Comparison of ENCODE assay signal across 9 mouse cellular contexts in the genomic region with DNA sequence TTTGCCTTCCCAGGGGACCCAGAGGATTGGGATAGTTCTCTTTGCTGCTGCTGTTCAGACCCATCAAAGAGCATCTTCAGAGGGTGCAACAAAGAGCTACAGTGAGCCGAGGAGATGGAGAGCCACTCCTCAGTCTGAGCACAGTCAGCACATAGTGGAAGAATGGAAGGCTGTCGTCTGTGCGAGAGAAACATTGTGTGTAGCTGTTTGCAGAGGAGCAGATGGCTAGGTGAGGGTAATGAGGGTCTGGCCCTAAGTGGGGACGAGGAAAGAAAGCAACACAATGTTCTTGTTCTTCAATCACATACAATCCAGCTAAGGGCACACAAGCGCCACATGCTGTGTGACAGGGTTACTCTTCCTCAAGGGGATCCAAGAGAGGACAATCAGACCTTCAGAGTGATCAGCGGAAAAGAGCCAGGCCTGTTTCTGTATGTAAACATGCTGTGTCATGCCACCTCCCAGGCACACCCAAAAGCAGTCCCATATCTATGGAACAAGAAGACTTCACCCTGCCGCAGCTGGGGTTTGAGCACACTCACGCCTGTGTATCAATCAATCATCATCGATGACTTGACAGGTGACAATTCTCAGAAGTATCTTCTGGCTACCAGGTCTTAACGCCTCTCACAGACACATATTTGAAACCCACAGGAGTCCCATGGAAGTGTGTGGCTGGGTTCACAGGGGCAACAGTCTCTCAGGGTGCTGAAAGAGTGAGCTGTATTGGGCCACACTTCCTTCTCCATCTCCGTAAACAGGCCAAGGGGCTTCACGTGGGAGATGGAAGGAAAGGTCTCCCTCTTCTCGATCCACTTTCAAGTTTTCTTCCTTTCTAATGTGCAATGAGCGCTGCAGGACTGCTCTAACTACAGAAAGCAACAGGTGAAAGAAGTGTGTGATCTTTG. TPM values are rescaled to one million over a fixed set of nuclear protein-coding genes. Genes with fewer than 3 reads are reported as not detected.
DNase-seq lines count a peak whose midpoint lies in the region; ATAC-seq and TF ChIP-seq lines count a peak whose summit lies in the region.
"Had no signal": no experiment of that assay in that cellular context is flagged by ENCODE, and none has a peak within 500 bp of the region (broad histone marks: within the 10 kb centered on the region; RNA-seq: fewer than 3 reads in every experiment).

No protein-coding gene starts in this region.

- H3K27ac ChIP-seq in heart, embryonic 16.5 days (ENCODE audit: low read length) = peak overlapping the region; percentile 33; the same call in 1 of the 2 replicates
- H3K27ac ChIP-seq in thymus, adult 2 months (ENCODE audit: control insufficient read depth, insufficient read depth, low read length) = peak overlapping the region; percentile 71
- H3K27ac ChIP-seq in liver, embryonic 11.5 days (ENCODE audit: low read depth, low read length) = peak overlapping the region; percentile 56

- intact Hi-C loops in left cerebral cortex, postnatal 36 days (cut with DNase I) = no loop called here

- no peak for ATAC-seq in heart, embryonic 16.5 days (replicated peaks; ENCODE audit: extremely low read depth, insufficient read depth, low FRiP score)
- ATAC-seq in liver, embryonic 11.5 days (replicated peaks; ENCODE audit: low FRiP score) = peak; percentile 89

- no peaks in the 10 kb centered on the region for H3K9me3 ChIP-seq in heart, embryonic 16.5 days (replicated peaks; ENCODE audit: control insufficient read depth, low read length)
- no peaks in the 10 kb centered on the region for H3K9me3 ChIP-seq in liver, embryonic 11.5 days (ENCODE audit: control insufficient read depth, low read length)

- H3K4me1 ChIP-seq in heart, embryonic 16.5 days (ENCODE audit: control insufficient read depth, insufficient read depth, low read length) = peaks cover 30% of the 10 kb centered on the region
- peaks cover 41% of the 10 kb centered on the region for H3K4me1 ChIP-seq in thymus, adult 2 months (replicated peaks; ENCODE audit: control insufficient read depth, insufficient read depth, low read length)
- peaks cover 32% of the 10 kb centered on the region for H3K4me1 ChIP-seq in liver, embryonic 11.5 days (replicated peaks; ENCODE audit: control insufficient read depth, insufficient read depth, low read length)

- no peaks in the 10 kb centered on the region for H3K27me3 ChIP-seq in heart, embryonic 16.5 days (ENCODE audit: control insufficient read depth, insufficient read depth, low read length)
- no peaks in the 10 kb centered on the region for H3K27me3 ChIP-seq in thymus, adult 2 months (ENCODE audit: control insufficient read depth, insufficient read depth, low read length)
- no peaks in the 10 kb centered on the region for H3K27me3 ChIP-seq in liver, embryonic 11.5 days (replicated peaks; ENCODE audit: control insufficient read depth, insufficient read depth, low read length)

- TF ChIP-seq POLR2A in thymus, adult 2 months (IDR thresholded peaks at IDR 0.05; ENCODE audit: control insufficient read depth, extremely low read depth, insufficient read depth, low read length, poor library complexity) = no peak

- no peak overlapping the region for H3K4me3 ChIP-seq in heart, embryonic 16.5 days (ENCODE audit: low read length)
- no peak overlapping the region for H3K4me3 ChIP-seq in thymus, adult 2 months (ENCODE audit: control insufficient read depth, insufficient read depth, low read length)
- H3K4me3 ChIP-seq in liver, embryonic 11.5 days (ENCODE audit: low read depth, low read length) = no peak overlapping the region

- 79% methylated on average over 14 of the region's 14 CpGs for WGBS in heart, embryonic 16.5 days
- 55% methylated on average over 14 of the region's 14 CpGs for WGBS in thymus, adult 2 months
- WGBS in liver, embryonic 11.5 days = 66% methylated on average over 14 of the region's 14 CpGs

- DNase-seq in heart, adult 18-20 months = no peak
- no peak for DNase-seq in thymus, adult 2 months
- no peak for DNase-seq in thymus, postnatal 10 days (ENCODE audit: low spot score in 2 of 2)
- no peak for DNase-seq in liver, embryonic 11.5 days (ENCODE audit: low spot score)
- DNase-seq in frontal cortex, postnatal 14 days (ENCODE audit: low spot score in 2 of 2) = no peak
- no peak for DNase-seq in left cerebral cortex, postnatal 36 days (ENCODE audit: low spot score in 2 of 2)
- no peak for DNase-seq in cerebellum, postnatal 14 days
- DNase-seq: cerebellum, postnatal 25 days had no signal

- no peak overlapping the region for H3K9ac ChIP-seq in heart, embryonic 16.5 days (ENCODE audit: low read length)
- H3K9ac ChIP-seq in liver, embryonic 11.5 days (ENCODE audit: low read depth, low read length) = no peak overlapping the region

- no peak for TF ChIP-seq CTCF in thymus, adult 2 months (IDR thresholded peaks at IDR 0.05; ENCODE audit: borderline replicate concordance, control insufficient read depth, extremely low read depth, insufficient read depth, low read length, poor library complexity)

- no peak overlapping the region for H3K4me2 ChIP-seq in heart, embryonic 16.5 days (ENCODE audit: low read depth, low read length)
- H3K4me2 ChIP-seq in liver, embryonic 11.5 days = peak overlapping the region; percentile 22

- peaks cover 41% of the 10 kb centered on the region for H3K36me3 ChIP-seq in heart, embryonic 16.5 days (ENCODE audit: control insufficient read depth, insufficient read depth)
- peaks cover 50% of the 10 kb centered on the region for H3K36me3 ChIP-seq in thymus, adult 2 months (ENCODE audit: control insufficient read depth, insufficient read depth, low read length)
- H3K36me3 ChIP-seq in liver, embryonic 11.5 days (ENCODE audit: control insufficient read depth, insufficient read depth, low read length) = peaks cover 11% of the 10 kb centered on the region; the same call in 1 of the 2 replicates

RNA-seq across cellular contexts. Expression of gene Slc35b4, which starts 19.8 kb away (rescaled TPM):
- 34.2 and 36.0 TPM in 2 replicates for polyA plus RNA-seq in heart, embryonic 16.5 days (2015; fragmentation: Nextera tagmentation; extraction: Ambion mirVana)
- total RNA-seq in heart, adult 18-20 months (2021) = 1 to 10 TPM; 7.9 to 8.0 TPM
- polyA plus RNA-seq in thymus, adult 2 months (2012; rRNA removed) = 49.6 and 50.3 TPM in 2 replicates
- polyA plus RNA-seq in liver, embryonic 11.5 days (2014; fragmentation: Nextera tagmentation; extraction: Ambion mirVana) = 37.5 and 41.6 TPM in 2 replicates
- total RNA-seq in left cerebral cortex, postnatal 36 days (2021) = 10 to 100 TPM; 58.9 to 59.3 TPM
